Comparison of ENCODE assay signal across 8 mouse cellular contexts in genomic region chr10:83644865-83645715, GRCm38 (mm10). TPM values are rescaled to one million over a fixed set of nuclear protein-coding genes. Genes with fewer than 3 reads are reported as not detected.
DNase-seq lines count a peak whose midpoint lies in the region; ATAC-seq lines count a peak whose summit lies in the region.

No protein-coding gene starts in this region.

- H3K4me3 ChIP-seq in forebrain, embryonic 13.5 days: no peak overlapping the region
- H3K4me3 ChIP-seq in intestine, embryonic 14.5 days (ENCODE audit: low read depth, low read length): no peak overlapping the region

- H3K4me2 ChIP-seq in forebrain, embryonic 13.5 days: peak overlapping the region; percentile 20
- H3K4me2 ChIP-seq in intestine, embryonic 14.5 days (ENCODE audit: low read length): peak overlapping the region; percentile 22; the same call in 1 of the 2 replicates

- WGBS in forebrain, embryonic 13.5 days: 53% methylated on average over 16 of the region's 16 CpGs
- WGBS in intestine, embryonic 14.5 days: 63% methylated on average over 16 of the region's 16 CpGs

- no peaks in the 10 kb centered on the region for H3K27me3 ChIP-seq in forebrain, embryonic 13.5 days
- no peaks in the 10 kb centered on the region for H3K27me3 ChIP-seq in intestine, embryonic 14.5 days (replicated peaks; ENCODE audit: control insufficient read depth, insufficient read depth, low read length)

- ATAC-seq in forebrain, embryonic 13.5 days: no peak
- ATAC-seq in intestine, embryonic 14.5 days (replicated peaks; ENCODE audit: low FRiP score, low TSS enrichment, low read depth): no peak; the same call in 1 of the 2 replicates
- peak; percentile 97 for ATAC-seq in megakaryocyte-erythroid progenitor cell, adult 5-6 weeks (replicated peaks; ENCODE audit: low FRiP score, low TSS enrichment, poor library complexity, severe bottlenecking)

- peak overlapping the region; percentile 25; the same call in 1 of the 2 replicates for H3K27ac ChIP-seq in forebrain, embryonic 13.5 days
- peak overlapping the region; percentile 60 for H3K27ac ChIP-seq in intestine, embryonic 14.5 days (ENCODE audit: low read depth)

- DNase-seq in cerebellum, adult 9-10 months: peak; percentile 60
- DNase-seq in cerebellum, postnatal 14 days: no peak
- DNase-seq in adrenal gland, adult 2 months: peak; percentile 73
- peak; percentile 58 for DNase-seq in intestine, embryonic 14.5 days (ENCODE audit: low spot score)
- no peak for DNase-seq in T-cell, adult 2 months (ENCODE audit: low spot score)
- no peak for DNase-seq in right cerebral cortex, postnatal 14 days

- no peaks in the 10 kb centered on the region for H3K9me3 ChIP-seq in forebrain, embryonic 13.5 days (replicated peaks)
- no peaks in the 10 kb centered on the region for H3K9me3 ChIP-seq in intestine, embryonic 14.5 days (ENCODE audit: control insufficient read depth, low read length)

- H3K9ac ChIP-seq in forebrain, embryonic 13.5 days: peak overlapping the region; percentile 50; the same call in 1 of the 2 replicates
- no peak overlapping the region; the same call in 1 of the 2 replicates for H3K9ac ChIP-seq in intestine, embryonic 14.5 days (ENCODE audit: low read length)

- peaks cover 34% of the 10 kb centered on the region for H3K4me1 ChIP-seq in forebrain, embryonic 13.5 days
- H3K4me1 ChIP-seq in intestine, embryonic 14.5 days (replicated peaks; ENCODE audit: control insufficient read depth, insufficient read depth, low read length): peaks cover 18% of the 10 kb centered on the region

- H3K36me3 ChIP-seq in forebrain, embryonic 13.5 days (ENCODE audit: poor library complexity, severe bottlenecking): no peaks in the 10 kb centered on the region
- peaks cover 5% of the 10 kb centered on the region; the same call in 1 of the 2 replicates for H3K36me3 ChIP-seq in intestine, embryonic 14.5 days (ENCODE audit: control insufficient read depth, insufficient read depth, low read length)

RNA-seq across cellular contexts. Expression of gene Appl2, which starts 3.4 kb away (rescaled TPM):
- 100 to 1,000 TPM in 1 of 2 experiments, 10 to 100 TPM in 1; 51.2 to 190 TPM for total RNA-seq in adrenal gland, adult 2 months (2021)
- polyA plus RNA-seq in adrenal gland, adult 2 months (2012; rRNA removed): 244 and 584 TPM in 2 replicates
- 34.5 and 37.6 TPM in 2 replicates for polyA plus RNA-seq in forebrain, embryonic 13.5 days (2015; fragmentation: Nextera tagmentation; extraction: Ambion mirVana)
- polyA plus RNA-seq in intestine, embryonic 14.5 days (2014; fragmentation: Nextera tagmentation; extraction: Ambion mirVana): 37.7 and 44.4 TPM in 2 replicates
- 1.8 and 5.4 TPM in 2 replicates for total RNA-seq in megakaryocyte-erythroid progenitor cell, adult 5-6 weeks (2014; fragmentation: Nextera tagmentation)
- total RNA-seq in megakaryocyte-erythroid progenitor cell, adult 5-6 weeks (2017): 5.8 TPM in 1 of 2 replicates, not detected in the other

Comparison
In these comparisons a context has a peak if more than half of its experiments do, and no peak if none do; other contexts are left out.
1. DNase-seq: peak in cerebellum, adult 9-10 months (single experiment), adrenal gland, adult 2 months (single experiment) and intestine, embryonic 14.5 days (single experiment); none in cerebellum, postnatal 14 days (0 of 2), T-cell, adult 2 months (single experiment) and right cerebral cortex, postnatal 14 days (single experiment).